Mouse (Mus musculus): ENCODE results near the gene 2810004N23Rik. TPM values are rescaled to one million over a fixed set of nuclear protein-coding genes. Genes with fewer than 3 reads are reported as not detected.

Gene 2810004N23Rik
- polyA plus RNA-seq (2017; shearing (Covaris generic)), result 10 to 100 TPM; 28.2 to 28.7 TPM

DNA sequence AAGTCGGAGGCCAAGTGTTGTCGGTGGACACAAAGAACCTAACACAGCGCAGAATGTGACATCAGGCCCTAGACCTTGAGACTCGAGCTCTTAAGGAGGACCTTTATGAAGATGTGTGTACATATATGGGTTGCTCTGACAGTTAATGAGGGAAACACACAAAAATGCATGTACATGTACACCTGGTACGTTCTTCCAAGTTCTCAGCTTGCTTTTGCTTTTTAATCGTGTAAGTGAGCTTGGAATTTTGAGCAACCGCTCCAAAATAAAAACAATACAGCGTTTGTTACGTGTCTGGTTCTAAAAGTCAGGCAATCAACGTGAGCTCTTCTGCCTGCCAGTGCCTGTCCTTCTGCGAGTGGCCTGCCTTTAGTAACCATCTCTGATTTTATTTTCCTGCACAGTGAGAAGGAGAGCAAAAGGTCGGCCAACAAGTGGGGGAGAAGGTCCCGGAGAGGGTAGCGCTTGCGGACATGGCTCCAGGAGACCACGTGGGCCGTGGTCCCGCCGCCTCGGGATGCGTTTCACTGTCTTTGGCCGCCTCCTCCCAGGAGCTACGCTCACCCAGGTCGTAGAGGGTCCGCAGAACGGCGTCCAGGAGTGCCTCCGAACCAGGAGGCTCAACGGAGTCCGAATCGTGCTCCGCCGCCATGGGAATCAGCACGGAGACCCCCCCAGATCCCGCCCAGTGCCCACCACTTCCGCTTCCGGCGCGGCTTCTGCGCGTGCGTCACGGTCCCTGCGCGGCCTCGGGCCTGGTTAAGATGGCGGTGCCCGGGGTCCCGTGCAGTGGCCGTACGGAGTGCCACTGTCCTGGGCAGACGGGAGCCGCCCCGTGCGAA lies at the start of gene 2810004N23Rik, which contains the start of gene Gnpat:
Gene 2810004N23Rik (minus strand): TSS at position 800 of the 842 bp plus-strand sequence.
Gene Gnpat (plus strand): TSS at position 713 of the 842 bp plus-strand sequence.
- ATAC-seq, result peak; percentile 88

GRCm38 (mm10) chr8:124911938-124912872 lies 49.3 kb upstream of the 2810004N23Rik start:
- ATAC-seq, result no peak

GRCm38 (mm10) chr8:124910349-124910748 lies 47.4 kb upstream of the 2810004N23Rik start:
- no peak for ATAC-seq

- ATAC-seq, result no peak
These were observed 47.0 kb upstream of the 2810004N23Rik start for GRCm38 (mm10) chr8:124909936-124910335.

DNA sequence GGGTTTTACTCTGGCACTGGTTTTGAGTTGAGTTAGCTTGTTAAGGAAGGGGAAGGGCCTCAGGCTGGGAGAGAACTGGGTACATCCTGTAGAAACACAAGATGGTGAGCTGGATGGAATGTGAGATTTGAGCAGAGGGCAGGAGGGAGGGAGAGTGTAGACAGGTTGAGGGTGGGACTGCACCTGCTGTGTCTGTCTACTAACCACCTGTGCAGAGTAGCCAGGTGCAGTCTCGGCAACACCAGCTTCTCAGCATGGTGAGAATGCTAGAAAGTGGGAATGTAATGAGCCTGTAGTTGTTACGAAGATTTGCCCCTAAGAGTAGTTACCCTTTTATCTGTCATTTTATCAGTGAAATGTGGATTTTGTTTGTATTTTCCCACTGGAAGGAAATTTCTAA lies 42.6 kb upstream of the 2810004N23Rik start:
- no peak for ATAC-seq

DNA sequence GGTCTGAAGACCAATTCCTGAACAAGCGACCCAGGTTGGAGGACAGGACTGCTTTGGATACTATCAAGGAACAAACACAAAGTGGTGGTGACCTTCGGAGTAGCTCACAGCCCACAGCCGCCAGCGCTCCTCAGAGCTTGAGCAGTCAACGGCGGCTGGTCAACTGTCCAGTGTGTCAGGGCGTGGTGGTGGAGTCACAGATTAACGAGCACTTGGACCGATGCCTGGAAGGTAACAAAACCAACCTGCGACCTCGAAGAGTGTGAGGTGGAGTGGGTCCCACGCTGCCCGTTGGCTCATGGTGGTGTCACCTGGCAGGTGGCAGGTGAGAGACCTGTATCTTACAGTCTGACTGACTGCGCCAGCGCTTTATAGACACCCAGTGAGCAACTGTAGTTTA lies 40.3 kb upstream of the 2810004N23Rik start:
- no peak for ATAC-seq

DNA sequence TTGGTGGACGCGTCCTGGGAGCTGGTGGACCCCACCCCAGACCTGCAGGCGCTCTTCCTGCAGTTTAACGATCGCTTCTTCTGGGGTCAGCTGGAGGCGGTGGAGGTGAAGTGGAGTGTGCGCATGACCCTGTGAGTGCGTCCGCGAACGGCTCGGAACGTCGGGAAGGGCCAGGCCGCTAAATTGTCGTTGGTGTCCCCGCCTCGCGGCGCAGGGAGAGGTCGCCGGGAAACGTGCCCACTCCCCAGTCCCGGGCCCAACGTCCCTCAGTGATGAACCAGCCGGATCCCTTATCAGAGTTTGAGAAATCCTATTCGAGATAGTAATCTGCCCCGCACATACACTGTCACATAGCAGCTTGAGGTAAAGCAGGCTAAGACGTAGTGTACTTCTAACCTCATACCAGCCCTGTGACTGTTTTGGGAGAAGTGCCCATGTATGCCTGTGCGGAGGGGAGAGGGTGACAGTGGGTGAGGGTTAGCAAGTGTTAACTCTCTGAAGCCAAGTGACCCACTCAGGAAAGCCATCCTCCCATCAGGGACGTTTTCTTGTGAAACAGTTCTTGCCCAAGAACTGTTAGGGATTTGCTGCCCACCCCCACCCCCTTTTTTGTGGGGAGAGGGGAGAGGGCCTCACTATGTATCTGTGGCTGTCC lies 35.5 kb upstream of the 2810004N23Rik start:
- no peak for ATAC-seq

DNA sequence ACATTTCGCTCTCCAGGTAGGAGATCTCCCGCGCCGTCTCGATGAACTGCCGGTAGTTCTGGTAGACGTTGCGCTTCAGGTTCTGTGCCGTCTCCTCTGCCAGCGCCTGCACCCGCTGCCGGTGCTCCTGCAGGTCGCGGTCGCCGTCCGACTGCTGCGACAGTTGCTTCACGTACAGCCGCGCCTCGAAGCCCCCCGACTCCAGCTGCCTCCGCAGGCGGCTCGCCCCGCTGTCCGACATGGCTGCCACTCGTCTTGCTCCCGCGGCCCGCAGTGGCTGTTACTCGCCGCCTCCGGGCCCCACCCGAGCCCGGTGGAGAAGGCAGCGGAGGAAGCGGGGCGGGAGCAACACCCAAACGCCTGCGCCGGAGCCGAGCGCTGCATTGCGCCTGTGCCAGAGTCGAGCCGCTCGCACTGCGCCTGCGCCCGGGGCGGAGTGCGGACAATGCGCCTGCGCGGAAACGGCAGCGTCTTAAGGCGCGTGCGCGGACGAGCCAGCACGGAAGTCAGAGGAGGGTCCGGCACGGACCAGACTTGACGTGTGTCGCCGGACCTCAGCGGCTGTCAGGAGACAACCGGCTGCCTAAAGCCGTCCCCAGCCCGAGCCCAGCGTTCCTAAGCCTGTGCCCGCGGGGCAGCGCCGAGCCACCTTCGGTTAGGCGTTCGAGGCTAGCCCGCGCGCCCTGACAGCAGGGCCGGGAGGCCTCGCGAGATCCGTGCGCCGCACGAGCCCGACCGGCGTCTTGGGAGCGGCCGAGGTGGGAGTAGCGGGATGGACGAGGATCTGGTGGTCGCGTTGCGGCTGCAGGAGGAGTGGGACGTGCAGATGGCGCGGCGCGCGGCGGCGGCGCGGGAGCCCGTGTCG lies 34.7 kb upstream of the 2810004N23Rik start, which contains the start of the genes Exoc8 and Sprtn:
Gene Exoc8 (minus strand): TSS at position 320 of the 865 bp plus-strand sequence.
Gene Sprtn (plus strand): TSS at position 501 of the 865 bp plus-strand sequence.
- ATAC-seq, result peak; percentile 82

DNA sequence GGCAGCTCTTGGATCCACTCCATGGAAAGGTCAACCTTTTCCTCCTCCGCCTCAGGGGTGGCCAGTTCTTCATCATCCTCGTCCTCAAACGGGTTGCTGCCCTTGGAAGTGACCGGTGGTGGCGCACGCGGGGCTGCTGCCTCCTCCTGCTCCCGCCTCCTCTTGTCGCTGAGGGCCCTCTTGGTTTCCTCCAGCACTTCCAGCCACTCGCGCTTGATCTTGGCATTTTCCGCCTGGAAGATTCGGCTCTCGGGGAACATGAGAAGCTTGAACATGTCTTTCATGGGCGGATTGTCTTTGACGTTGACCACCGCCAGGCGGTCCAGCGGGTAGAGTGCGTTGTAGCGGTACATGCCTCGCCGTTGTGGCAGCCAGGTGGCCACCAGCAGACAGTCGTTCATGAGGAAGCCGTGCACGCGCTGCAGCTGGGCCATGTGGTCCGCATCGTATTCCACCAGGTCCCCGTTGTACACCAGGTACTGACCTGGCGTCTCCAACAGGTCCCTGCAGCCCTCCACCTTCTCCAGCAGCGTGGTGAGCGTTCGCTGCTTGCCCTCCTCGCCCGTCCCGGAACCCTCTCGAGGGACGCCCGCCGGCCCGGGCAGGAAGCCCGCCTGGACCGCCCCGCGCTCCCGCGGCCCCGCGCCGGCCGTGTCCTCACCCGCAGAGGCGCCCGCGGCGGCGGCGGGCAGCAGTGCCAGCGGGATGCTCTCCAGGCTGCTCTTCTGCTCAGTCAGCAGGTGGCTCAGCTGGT lies 33.9 kb upstream of the 2810004N23Rik start:
- peak; percentile 30 for ATAC-seq

DNA sequence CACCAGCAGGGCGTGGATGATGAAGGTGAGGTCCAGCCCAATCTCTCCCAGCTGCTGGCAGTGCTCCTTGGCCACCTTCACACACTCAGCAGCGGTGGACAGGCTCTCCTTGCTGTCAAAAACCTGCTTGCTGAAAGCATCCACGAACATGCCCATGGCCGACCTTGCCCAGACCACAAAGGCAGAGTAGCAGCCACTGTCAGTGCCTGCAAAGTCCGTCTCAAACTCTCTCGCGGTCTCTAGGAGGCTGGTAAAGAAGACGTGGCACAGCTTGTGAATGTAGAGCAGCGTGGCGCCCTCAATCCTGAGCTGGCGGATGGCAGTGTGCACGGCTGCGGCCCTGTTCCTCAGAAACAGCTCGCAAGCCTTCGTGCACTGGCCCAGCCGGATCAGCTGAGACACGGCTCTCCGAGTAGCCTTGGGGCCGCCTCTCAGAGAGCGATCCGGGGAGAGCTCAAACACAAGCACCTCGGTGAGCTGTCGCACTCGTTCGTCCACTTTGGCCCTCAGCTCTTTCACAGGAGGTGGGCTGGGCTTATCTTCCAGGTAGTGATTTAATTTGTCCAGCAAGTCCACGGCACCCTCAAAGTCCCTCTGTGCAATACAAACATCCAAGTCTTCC lies 33.2 kb upstream of the 2810004N23Rik start:
- ATAC-seq, result no peak

GRCm38 (mm10) chr8:124892596-124892995 lies 29.7 kb upstream of the 2810004N23Rik start:
- ATAC-seq, result no peak

DNA sequence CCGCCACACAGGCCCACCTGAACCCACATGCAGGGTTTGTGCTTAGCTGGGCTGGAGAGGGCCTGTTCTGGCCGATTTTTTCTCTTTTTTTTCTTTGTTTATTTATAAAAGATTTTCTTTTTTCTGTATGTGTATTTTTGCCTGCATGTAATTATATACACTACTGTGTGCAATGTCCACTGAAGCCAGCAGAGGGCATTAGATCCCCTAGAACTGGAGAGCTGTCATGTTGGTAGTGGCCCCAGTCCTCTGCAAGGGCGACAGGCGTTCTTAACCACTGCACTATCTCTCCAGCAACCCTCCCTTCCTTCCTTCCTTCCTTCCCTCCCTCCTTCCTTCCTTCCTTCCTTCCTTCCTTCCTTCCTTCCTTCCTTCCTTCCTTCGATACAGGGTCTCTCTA lies 25.5 kb upstream of the 2810004N23Rik start:
- ATAC-seq, result no peak

DNA sequence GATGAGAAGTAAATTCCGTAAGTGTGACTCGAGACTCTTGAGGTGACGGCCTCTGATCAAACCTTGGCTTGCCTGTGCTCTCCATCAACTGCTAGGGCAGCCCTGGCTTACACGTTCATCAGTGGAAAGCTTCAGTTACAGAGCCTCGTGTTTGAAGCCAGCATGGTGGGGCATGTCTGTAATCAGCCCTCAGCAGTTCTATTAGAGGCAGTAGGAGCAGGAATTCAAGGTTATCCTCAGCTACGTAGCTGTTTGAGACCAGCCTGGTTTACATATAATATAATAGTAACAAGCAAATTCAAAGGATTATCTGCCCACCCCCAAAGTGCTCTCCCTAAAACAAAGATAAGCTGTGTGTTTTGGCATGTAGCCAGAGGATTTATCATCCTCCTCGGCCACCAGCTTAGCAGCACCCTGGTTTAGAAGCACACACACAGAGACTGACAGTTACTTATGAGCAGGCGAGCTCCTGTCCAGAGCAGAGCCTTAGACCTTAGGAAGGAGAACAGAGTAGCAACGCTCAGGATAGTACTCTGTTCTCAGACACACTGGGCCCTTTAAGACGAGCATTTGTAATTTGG lies 16.1 kb upstream of the 2810004N23Rik start:
- no peak for ATAC-seq

DNA sequence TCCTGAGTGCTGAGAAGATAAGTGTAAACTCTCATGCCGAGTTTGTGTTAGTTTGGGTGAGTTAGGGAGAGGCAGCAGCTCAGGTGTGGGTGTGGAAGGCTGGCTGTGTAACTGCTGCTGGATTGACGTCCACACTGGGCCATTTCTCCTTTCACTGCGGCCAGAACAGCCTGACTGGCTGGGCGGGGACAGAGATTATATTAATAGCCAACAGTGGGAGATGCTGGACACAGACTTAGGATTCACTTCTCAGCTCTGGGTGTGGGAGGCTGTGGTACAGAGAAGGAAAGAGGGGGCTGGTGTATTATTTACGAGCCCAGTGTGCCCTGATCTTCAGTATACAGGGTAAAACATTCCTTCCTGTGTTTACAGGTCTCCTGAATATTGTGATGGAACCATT lies 15.2 kb upstream of the 2810004N23Rik start:
- no peak for ATAC-seq

GRCm38 (mm10) chr8:124872690-124873089 lies 9.8 kb upstream of the 2810004N23Rik start:
- no peak for ATAC-seq

- no peak for ATAC-seq
These were observed 9.2 kb upstream of the 2810004N23Rik start for GRCm38 (mm10) chr8:124872081-124872480.

GRCm38 (mm10) chr8:124871474-124871873 lies 8.6 kb upstream of the 2810004N23Rik start:
- ATAC-seq, result no peak

DNA sequence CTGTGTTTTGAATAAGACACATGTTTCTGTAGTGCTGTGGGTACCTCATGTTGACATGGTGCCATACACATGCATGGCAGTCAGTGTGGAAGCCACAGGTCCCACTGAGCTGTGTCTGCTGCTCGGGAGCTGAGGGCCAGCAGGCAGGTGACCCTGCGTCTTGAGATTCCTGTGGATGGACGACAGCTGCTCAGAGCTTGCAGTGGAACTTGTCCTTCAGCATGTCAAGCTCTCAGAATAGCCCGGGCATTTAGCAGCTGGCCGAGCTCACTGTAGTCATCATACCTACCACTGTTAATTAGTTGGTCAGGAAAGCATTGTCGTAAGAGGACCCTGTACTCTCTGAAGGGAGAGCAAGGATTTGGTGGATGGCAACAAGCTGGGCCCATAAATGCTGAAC lies 6.8 kb upstream of the 2810004N23Rik start:
- ATAC-seq, result no peak

DNA sequence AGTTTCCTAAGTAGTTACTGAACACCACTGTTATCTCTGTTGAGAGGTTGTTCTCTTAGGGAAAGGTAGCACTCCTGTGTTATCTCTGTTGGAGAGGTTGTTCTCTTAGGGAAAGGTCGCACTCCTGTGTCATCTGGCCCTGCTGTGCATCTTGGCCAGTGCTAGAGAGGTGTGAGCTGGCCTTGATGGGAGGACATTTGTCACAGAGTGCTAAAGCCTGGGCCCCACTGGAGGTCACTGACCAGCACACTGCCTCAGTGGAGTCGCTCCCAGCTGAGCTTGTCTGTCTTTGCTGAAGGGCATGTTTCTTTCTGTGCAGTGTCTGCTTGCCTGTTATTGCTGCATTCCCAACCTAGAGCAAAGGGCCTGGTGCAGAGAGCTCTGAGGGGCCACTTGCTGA lies 4.2 kb upstream of the 2810004N23Rik start:
- no peak for ATAC-seq

DNA sequence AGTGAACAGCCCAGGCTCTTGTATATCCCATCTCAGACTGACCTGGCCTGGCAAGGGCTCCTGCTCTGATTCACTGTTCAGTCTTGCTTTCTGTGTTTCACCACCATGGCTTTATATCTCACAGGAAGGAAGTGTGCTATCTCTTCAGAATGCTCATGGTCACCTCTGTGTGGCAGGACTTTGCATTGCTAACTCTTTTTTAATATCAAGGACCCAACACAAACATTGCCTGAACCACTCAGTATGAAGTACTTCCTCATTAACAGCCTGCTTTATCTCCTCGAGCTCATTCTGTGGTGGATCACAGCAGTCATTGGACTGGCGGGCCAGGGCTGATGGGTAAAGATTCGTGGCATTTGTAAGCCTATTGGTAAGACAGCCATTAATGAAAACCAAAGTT lies 3.7 kb upstream of the 2810004N23Rik start:
- ATAC-seq, result no peak

All from activated CD4-positive, CD25-positive, alpha-beta regulatory T cell, adult 4 months (primary cell).